Mouse (Mus musculus) brain, adult 2 months (tissue): ENCODE measurements around the gene Mettl23.
"Not testable (repeated sequence)": the region's sequence is repeated elsewhere in the genome, so short reads cannot be mapped to it uniquely, and the experiment has no call there.

Experiments
- DNase-seq: peaks from one replicate; pipeline ENCODE4 v3.0.0; 2011; ENCODE audit warnings: low read depth, low spot score

Mettl23 gene

DNA sequence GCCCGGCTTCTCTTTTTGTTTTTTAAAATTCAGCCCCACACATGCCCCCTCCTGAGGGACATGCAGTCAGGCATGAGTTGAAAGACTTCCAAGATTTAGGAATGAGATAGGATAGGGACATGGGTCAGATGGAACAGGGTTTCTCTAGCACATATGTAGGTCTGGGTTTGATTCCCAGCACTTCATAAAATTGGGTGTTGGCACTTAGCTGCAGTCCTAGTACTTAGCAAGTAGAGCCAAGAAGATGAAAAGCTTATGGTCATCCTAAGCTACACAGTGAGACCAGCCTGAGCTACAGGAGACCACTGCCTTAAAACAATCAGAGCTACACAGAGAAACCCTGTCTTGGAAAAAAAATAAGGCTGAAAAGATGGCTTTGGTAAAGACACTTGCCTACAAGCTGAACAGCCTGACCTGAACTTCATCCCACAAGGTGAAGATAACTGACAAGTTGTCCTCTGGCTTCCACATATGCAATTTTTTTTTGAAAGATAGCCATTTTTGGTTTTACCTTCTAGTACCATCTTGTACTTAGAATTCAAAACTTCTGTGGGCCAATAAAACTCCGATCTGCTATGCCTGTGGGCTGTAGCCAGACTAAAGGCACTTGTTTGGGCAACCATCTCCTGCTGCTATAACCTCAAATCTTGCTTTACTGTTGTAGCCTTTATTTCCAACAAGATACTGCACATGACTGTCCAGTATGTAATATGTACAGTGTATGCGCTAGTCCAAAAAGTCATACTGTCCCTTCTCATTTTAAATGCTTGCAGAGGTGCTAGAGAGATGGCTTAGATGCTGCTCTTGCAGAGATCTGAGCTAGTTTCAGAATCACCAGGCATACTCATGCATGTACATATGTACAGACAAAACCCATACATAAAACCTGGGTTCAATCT is 4.4 kb downstream of the Mettl23 start:
- DNase-seq = no peak

DNA sequence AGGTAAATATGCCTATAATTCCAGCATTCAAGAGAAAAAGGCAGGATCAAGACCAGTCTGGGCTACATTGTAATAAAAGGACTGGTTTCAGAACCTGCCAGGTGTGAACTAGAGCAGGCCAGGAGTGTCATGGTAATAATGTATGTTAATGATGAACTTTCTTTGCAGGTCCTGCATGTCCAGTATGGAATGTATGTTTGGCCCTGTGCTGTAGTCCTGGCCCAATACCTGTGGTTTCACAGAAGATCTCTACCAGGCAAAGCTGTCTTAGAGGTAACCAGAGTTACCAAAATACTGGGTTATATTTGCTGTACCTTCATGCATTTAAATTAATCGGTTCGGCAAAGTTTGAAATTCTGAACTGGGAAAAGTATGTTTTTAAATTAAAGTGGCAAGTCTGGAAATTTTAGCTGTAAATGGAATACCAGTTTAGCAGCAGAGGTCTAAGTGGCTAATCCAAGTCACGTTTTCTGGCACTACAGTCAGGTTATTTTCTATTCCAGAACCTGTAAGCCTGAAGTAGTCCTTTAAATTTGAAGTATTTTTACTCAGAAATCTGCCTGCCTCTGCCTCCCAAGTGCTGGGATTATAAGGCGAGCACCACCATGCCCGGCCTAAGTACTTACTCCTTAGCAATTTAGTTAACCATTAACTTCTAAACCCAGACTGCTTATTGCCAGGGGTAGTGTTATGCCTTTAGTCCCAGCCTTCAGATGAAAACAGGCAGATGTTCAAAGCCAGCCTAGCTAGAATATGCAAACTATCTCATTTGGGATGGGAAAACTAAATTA is 5.2 kb downstream of the Mettl23 start:
- DNase-seq = no peak

DNA sequence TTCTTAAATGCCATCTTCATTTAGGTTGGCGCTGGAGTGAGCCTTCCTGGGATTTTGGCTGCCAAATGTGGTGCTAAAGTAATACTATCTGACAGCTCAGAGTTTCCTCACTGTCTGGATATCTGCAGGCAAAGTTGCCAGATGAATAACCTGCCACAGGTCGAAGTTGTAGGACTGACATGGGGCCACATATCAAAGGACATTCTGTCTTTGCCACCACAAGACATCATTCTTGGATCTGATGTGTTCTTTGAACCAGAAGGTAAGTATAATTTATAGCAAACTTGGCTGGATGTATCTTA is 5.8 kb downstream of the Mettl23 start:
- DNase-seq = not testable (repeated sequence)

DNA sequence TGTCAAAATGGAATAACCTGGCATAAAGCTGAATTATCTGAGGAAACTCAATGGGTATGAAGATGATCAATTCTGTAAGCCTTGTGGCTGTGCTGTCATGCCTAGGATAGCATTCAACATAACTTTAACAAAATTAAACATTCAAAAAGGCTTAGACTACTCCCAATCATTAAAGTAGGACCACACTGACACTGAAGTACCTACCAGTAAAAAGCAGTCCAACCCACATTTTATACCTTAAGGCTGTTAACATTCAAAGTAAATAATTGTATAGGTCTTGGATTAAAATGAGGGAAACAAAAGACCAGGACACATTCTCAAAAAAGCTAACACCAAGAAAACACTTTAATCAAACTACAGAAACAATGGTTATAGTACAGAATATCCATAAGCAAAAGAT is 6.5 kb downstream of the Mettl23 start:
- DNase-seq = no peak

DNA sequence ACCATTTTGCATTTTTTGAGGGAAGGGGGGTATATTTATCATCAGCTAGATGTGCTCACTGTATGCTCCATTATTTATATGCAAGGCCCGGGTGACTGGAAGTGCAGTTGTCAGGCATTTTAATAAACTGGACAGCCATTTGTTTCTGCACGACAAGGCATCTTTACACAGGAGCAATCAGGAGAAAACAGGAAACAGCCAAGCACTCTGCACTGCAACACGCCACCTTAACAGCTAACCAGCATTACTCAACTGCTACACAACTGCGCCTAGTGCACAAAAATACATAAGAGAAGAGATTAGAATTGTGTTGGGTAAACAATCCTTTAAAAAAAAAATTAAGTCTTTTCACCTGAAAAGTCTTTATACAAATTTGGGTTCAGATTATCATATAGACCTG is 7.0 kb downstream of the Mettl23 start:
- DNase-seq = no peak

DNA sequence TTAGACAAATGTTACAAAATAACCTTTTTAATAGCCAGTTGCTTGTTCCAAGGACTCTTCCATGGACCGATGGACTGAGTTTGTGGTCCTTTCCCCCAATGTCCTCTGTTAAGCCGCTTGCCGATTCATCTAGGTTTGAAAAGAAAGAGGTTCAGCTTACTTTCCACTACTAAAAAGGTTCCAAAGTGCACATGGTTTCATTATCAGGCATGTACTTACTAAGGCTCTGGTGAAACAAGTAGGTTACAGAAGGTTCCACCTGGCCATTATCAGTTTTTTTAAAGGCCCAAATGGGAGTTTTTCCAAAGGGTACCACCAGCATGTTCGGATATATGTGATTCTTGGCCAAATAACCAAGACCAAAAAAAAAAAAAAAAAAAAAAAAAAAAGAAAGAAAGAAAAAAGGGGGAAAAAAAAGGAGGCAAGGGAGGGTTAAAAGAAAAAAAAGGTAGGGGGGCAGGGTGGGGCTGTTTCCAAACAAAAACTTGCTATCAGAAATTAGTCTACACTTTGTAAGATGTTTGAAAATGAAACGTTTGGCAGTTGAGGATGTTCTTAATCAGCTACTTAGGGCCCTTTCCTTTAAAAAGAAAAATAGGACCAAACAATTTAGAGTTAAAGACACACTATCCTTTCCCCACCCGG is 7.9 kb downstream of the Mettl23 start:
- no peak for DNase-seq

DNA sequence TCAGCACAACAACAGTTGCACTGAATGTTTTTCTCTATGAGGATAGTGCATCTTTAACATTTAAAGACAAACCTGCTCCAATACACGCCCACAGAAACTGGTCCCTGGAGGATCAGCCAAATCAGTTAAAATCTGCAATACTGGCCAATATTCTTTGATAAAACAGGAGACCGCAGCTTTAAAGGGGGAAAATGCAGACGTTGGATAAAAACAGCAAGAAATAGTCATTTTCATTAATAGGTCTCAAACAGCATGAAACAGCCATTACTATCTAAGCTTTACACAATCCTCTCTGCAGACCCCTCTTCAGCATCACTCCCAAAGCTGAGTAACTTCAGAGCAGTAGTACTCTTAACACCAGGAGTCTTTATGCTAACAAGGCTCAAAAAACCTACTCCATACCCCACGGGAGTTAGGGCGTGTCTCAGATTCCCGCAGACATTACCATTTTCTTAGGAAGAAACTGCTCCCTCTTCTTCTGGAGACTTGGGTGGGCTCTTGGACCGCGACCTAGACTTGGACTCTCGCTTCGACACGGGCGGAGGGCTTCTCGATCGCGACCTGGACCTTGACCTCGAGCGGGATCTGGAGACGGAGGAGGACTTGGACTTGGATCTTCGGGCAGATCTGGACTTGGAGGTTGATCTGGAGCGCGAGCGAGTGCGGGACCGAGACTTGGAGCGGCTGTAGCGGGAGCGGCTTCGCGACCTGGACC is 8.7 kb downstream of the Mettl23 start:
- peak; percentile 29 for DNase-seq

DNA sequence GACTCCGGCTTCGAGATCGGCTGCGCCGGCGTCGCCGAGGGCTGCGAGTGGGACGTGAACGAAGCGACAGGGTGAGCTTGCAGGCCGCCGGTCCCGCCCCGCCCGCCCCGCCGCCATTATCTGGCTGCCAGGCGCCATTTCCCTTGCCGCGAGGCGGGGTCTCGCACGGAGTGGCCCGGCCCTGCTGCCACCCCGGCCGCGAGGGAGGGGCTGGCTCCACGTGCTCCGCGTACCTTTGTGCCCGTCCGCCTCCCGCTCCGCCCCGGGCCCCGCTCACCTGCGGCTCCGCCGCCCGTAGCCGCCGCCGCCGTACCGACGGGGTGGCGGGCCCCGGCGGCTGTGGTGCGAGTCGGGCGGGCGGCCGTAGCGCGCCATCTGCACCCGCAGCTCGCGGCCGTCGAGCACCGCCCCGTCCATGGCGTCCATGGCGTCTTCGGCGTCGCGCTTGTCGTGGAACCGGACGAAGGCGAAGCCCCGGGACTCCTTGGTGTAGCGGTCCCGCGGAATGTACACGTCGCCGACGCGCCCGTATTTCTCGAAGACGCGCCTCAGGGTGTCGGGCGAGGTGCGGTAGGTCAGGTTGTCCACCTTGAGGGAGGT is 9.3 kb downstream of the Mettl23 start, which contains the start of gene Mfsd11:
Mfsd11 (plus strand) TSS at position 150 of the 600 bp plus-strand sequence.
- DNase-seq = peak; percentile 87

DNA sequence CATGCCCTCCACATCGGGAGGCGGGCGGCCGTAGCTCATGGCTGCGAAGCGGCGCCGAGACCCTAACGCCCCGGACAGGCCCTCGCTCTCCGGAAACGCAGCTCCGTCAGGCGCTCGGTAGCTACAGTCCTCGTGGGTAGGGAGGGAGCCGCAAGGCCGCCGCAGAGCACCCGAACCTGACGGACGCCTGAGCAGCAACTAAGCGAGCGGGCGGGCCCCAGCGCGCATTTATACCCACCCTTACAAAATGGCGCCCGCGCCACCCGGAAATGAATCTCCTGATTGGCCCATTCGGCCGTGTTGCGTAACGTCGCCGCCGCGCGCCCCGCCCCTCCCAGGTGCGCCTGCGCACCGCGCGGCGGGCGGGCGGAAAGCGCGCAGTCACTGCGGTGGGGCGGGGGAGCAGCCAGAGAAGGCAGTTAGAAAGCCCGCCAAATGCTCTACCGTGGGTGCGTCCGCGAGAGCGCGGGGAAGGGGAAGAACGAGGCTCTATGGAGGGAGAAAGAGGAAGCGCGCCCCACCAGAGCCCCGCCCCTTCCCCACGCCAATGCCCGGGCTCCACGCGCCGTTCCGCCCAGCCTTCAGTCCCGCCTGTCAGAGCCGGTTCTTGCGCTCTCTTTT is 9.9 kb downstream of the Mettl23 start, which contains the start of gene Srsf2:
Srsf2 (minus strand) TSS at position 204 of the 621 bp plus-strand sequence.
- DNase-seq = peak; percentile 96

DNA sequence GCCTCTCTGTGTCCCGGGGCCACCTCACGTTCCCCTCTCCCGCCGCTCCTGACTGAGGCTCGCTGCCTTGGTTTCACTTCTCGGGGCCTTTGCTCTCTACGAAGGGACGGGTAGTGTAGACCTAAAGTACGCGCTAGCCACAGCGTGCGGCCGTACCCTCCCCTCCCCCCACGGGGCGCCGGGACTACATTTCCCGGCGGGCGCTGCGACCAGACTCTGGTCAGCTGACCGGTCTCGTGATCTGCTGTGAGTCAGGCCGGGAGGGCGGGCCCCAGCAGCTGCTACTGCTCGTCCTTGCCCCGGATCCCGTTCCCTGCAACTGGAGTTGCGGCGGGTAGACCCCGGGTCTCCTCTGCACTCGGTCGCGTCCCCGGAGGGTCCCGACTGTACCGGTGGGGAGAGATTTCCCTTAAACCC is 10.4 kb downstream of the Mettl23 start:
- DNase-seq = peak; percentile 97

DNA sequence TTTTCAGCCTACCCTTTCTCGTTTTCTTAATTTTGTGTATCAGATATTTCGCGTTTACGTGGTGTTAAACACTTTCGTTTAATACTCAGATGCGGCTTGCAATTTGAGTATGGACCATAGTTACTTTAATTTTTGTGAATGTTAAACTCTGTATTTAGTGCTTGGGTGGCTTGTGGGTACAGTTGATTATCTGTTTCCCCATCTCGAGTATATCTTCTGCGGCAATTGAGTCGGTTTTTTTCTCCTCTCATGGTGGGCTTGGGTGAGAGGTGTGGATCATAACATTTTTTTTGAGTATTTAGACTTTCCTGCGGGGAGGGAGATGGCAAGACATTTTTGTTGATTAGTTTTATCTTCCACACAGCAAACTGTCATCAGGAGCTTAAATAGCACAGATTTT is 11.2 kb downstream of the Mettl23 start:
- DNase-seq = no peak

DNA sequence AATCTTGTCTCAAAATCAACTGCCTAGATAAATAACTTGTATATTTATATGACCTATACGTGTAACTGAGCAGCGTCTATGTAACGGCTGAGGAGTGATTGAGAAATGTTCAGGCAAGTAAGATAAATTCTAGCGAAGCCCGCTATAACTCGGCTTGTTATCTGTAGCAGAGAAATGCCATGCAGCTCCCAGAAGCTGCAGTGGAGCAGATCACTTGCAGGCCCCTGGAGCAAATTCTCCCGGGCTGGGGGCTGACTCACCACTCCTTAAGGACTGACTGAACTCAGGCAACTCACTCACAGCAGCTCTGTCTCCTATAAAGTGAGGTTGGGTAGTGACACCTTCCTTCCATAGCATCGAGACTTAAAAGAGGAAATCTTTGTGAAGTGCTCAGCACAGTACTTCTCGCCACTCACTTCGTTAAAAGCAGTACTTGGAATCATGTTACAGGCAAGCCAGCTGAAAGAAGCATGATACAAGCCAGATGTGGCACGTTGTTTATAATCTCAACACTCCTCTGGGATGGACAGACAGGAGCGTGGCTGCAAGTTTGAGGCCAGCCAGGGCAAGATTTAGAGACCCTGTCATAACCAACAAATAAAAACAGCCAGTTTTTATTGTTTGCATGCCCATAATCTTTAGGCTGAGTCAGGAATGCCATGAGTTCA is 14.2 kb downstream of the Mettl23 start:
- DNase-seq = no peak

DNA sequence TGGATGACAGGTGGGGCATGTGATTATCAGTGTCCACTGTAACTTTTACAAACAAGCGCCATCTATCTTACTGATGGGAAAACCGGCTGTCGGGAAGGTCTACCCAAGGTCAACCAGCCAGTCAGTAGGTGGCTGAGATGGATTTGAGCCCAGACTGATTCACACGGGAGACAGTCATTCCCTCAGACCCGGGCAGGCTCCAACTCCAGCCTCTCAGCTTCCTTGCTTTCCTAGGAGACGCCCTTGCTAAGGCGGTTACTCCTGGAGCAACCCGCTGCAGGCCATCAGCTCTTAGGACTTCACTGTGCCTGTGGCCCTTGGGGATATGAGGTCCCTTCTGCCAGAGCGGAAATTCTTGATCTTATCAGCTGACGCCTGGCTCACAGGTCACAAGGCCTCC is 21.4 kb downstream of the Mettl23 start:
- DNase-seq = no peak

DNA sequence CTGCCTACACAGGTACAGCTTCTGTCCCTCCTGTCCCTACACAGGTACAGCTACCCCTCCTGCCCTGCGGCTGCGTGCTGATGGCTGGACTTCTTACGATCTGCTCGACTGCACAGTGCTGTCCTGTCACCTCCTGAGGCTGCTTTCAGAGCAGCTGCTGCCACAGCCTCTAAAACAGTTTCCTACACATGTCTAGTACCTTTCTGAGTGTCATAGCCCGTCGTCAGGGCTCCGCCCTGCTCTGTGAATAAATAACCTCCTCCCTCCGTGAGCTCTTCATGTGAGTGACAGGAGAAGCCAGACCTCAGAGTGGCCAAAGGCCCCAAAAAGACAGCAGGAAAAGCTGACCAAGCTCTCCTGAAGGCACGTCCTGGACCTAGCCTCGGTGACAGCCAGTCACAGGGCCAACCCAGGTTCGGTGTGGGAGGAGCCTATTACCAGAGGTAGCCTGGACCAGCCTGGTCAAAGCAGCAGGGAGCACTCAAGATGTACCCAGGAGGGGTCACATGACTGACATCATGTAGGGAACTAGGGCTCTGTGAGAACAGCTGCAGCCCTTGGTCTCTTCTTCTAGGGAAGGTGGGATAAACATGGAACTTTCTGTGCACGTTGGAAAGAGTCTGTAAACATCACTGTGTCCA is 23.0 kb downstream of the Mettl23 start:
- no peak for DNase-seq

DNA sequence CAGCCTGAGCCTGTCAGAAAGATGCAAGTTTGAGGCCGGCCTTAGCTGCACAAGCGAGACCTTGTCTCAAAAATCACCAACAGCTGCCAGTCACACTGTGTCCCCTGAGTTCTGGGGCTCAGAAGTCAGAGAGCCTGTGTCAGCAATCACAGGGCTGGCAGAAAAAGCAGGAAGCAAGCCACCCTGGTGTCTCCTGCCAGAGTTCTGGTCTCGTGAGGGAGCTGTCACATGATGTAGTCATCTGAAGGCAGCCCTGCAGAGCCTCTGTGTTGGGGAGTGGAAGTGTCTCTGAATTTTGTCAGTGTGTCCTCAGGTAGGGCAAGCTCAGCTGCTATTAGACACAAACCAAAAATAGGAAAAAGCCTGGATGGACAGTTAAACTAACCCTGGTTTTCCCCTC is 25.1 kb downstream of the Mettl23 start:
- peak; percentile 72 for DNase-seq

DNA sequence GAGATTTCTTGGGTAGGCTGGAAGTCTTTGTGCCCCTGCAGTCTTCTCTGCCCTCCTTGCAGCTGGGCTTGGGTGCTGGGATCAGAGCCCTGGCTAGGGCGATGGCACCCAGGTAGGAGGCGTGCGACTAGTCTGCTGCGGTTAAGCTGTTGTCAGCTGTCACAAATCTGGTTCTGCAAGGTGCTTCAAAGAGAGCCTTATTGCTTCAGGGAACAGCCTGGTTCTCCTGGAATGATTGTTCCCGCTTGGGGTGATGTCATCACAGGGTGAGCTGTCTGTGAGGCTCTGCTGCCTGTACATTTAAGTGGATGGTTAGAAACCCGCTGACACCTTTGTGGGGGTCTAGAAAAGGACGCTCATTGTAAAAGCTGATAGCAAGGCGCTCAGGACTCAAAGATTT is 26.1 kb downstream of the Mettl23 start:
- peak; percentile 58 for DNase-seq

DNA sequence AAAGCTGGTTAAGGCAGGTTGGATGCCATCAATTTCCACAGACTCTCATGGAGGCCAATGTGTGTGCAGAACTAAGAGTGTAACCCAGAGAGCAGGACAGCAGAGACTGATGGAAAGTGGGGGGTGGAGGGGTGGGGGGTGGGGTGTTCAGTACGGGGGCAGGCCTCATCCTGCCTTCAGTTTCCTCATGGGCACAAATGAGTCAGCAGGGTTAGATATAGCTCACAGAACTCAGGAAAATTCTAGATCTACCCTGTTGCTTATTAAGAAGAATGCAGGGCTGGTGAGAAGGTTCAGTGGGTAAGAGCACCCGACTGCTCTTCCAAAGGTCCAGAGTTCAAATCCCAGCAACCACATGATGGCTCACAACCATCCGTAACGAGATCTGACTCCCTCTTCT is 26.6 kb downstream of the Mettl23 start:
- DNase-seq = peak; percentile 56

DNA sequence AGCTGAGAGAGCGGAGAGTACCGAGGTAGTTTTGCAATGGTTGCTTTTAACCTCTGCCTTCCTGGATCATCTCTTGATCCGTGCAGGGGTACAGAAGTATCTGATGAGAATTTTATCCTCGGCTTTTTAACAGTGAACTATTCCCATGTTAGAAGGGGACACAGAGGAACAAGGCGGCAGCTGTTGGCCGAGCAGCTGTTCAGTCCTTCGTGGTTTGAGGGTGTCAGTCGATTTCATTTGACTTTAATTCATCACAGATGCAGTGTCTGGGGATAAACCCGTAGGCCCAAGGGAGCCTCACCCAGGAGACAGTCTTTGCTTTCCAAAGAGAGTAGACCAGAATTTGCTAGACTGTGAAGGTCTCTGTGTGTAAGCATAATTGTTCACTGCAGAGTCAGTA is 28.5 kb downstream of the Mettl23 start:
- no peak for DNase-seq

DNA sequence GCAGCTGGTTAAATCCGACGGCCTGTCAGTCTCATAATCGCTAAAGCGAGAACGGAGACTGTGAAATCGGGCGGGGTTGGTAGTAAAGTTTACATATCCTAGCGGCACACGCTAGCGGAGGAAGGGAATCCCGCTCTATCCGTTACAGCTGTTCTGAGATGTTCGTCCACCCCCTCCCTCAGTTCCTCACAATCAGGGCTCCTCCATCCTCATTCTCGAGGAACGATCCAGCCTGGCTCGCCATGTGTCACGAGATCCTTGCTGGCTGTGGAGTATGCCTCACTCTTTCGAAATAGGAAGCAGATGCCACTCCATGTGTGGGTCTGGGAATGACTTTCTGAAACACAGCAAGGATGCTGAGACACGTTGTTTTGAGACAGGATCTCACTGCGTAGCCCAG is 30.9 kb downstream of the Mettl23 start:
- DNase-seq = peak; percentile 82

DNA sequence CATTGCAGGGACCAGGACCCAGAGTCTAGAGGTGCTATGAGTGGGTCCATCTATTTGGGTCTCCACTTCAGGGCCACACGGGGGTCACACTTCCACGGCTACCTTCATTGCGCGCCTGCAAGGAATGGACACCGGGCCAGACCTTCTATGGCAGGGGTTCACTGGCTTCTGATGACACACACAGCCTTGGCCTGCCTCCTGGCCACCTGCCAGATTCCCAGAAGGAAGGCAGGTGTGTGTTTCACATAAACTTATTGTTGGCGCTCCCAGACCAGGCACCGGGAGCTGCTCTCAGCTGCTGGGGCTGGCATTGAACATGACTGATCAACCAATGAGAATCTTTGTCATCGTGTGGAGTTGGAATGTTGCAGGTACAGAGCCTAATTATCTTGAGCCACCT is 35.4 kb downstream of the Mettl23 start:
- no peak for DNase-seq
